Mouse (Mus musculus) heart, postnatal 14 days (tissue): Measurements from ENCODE around the gene Agbl1. TPM values are rescaled to one million over a fixed set of nuclear protein-coding genes. Genes with fewer than 3 reads are reported as not detected.

Source experiments
- DNase-seq, 2 experiments: peaks; one replicate each; pipeline ENCODE4 v3.0.0; 2021 to 2022
- intact Hi-C: fragments of 180-260 bp; cut with DNase I; formaldehyde crosslinking; loops from one replicate; pipeline ENCODE4 v1.15.1; 2025
- total RNA-seq, 2 experiments: library from RNA; stranded (reverse); gene quantifications; 2 replicates each; pipeline ENCODE4 v1.2.3; 2021

Gene Agbl1
- total RNA-seq, 2 experiments from 2014 or later: 0.26 to 0.49 TPM

GRCm38 (mm10) chr7:76381986-76382385 is 152.3 kb downstream of the Agbl1 start:
- intact Hi-C loops: no loop called here
- no peak for DNase-seq

- no peak for DNase-seq
- intact Hi-C loops: no loop called here
These were observed 159.6 kb downstream of the Agbl1 start for GRCm38 (mm10) chr7:76389240-76389639.

- DNase-seq: no peak
- intact Hi-C loops: no loop called here
These were observed 162.7 kb downstream of the Agbl1 start for GRCm38 (mm10) chr7:76392296-76392940.

DNA sequence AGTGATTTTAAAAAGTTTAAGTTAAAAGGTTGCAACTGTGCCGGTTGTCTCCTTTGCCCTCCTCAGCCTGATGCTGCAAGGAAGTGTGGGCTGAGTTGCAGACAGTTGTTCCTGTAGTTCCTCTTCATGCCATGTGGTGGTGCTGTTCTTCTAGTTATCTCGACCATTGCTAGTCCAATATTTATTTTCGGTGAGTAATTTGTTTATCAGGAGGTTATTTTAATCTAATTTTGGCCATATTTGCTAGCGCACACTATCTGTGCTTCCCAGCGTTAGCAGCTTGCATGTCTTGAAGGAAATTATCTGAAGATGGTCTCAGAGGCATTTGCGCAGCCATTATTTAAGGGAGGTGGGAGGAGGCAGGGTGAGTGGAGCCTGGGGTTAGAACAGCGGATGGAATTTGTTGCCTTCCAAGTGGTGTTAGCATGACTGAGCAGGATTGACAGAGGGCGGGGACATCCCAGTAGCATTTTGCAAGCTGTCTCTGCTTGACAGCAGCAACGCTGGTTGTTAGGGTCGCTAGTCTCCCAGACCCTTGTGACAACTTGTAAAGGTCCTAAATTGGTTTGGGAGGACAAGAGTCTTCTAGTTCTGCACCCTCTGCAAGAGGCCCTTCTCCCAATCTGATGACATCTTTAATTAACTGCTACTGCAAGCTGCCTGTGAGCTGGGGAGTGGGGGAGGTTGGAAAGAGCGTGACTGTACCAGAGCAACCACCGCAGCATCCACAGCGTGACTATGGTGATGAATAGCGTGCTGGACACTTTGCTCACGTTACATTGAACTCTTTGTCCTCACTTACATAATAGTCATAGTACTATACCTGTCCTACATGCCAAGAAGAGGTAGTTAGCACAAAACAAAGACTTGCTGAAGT is 163.5 kb downstream of the Agbl1 start:
- peak; percentile 47 to 74 for DNase-seq

DNA sequence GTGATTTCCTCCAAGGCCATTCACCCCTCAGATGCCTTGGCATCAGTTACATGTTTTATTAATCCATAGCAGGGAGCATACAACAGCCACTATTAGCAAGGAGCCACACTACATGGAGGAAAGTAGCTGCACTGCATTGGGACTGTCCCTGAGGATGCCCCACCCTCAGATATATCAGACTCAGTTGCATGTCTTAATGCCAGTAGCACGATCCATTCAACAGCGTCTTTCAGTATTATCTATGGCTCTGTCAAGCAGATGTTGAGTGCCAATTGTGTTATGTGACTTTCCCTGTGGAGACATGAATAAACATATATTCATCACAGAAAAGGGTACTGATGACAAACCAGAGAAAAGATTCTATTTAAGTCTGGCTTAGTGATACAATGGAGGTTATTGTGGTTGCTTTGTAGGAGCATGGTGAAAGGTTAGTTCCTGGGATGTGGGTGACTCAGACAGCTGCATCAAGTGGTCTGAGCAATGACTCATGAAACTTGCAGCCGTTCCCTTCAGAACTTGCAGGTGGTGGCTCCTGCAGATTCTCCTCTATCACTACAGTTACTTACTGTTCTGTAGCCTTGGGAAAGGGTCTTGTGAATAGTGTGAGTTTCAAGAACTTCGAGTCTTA is 178.4 kb downstream of the Agbl1 start:
- DNase-seq: no peak
- intact Hi-C loops: no loop called here

More for the DNA sequence above, 163.5 kb downstream of the Agbl1 start:
- intact Hi-C loops: loop anchor here (1.0 kb wide), 1 partner anchor 548 kb away; no protein-coding TSS in a partner anchor

DNA sequence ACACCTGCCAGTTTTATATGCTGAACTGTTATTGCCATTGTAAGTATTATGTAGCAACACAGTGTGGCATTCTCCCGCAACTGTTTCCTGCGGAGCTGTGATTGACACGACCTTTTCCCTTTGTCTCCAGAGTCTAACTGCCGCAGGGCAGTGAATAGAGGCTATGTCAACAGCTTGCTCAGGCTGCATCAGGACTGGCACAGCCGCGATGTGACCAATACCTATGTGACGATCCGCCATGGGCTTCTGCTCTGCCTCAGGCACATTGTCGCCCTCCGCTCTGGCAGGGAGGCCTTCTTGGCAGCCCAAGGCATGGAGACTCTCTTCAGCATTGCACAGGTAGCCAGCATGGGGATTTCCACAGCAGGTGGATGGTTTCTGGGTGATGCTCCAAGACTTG is 179.3 kb downstream of the Agbl1 start:
- intact Hi-C loops: no loop called here
- no peak for DNase-seq

GRCm38 (mm10) chr7:76410403-76411180 is 180.9 kb downstream of the Agbl1 start:
- DNase-seq: peak in 1 of 2 experiments; percentile 6
- intact Hi-C loops: no loop called here

GRCm38 (mm10) chr7:76411933-76412587 is 182.4 kb downstream of the Agbl1 start:
- intact Hi-C loops: no loop called here
- DNase-seq: no peak

DNA sequence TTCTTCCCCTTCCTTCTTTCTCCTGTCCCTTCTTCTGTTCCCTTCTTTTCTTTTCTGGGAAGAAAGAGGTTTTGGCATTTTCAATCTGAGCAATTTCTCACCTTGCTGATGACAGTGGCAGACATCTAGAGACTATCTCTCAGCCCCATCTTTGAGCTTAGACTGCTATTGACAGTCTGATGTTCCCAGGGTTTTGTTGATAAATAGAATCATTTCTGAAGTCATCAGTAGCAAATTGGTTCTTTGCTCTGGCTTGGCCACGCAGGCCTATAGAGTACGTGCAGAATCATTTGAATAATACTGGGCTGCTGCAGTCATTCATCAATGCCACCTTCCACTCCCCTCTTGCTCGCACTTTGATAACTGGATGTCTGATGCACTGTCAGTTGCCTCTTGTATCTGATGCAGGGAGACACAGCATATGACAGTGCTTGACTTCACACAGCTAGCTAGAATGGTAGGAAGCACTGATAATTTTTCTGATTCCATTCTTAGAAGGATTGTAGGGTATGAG is 186.5 kb downstream of the Agbl1 start:
- no peak for DNase-seq
- intact Hi-C loops: no loop called here

DNA sequence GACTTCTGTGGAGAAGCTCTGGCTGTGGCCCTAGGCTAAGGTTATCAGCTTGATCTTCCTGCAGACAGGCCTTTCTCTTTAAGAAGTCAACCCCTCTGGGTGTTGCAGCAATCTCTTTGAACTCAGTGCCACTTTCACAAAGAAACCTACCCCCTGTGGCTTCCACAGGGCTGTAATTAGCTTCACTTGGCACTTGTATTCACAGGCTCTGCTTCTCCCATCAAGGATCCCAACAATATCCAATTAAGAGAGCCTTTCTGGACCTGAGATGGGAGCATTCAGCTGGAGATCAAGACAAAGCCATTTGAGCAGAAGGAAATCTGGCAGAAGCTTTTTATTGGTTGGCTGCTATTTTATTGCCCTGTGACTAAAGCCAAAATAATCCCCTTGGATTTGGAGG is 208.9 kb downstream of the Agbl1 start:
- no peak for DNase-seq
- intact Hi-C loops: no loop called here

DNA sequence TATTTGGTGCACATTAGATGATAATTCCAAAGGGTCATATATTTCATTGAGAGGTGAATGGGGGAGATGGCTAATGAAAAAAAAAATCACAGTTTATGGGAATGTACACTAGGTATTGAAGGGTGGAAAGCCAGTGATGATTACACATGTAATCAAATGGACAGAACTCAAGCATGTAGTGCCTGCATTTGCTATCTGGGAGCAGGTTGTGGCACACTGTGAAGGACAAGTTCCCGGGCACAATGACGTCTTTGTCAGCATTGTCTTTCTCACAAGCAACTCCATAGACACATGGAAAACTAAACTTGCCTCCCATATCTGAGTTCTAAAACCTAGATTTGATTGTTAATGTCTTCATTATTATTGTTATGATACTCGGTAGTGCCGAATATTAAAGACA is 209.3 kb downstream of the Agbl1 start:
- DNase-seq: no peak
- intact Hi-C loops: no loop called here

DNA sequence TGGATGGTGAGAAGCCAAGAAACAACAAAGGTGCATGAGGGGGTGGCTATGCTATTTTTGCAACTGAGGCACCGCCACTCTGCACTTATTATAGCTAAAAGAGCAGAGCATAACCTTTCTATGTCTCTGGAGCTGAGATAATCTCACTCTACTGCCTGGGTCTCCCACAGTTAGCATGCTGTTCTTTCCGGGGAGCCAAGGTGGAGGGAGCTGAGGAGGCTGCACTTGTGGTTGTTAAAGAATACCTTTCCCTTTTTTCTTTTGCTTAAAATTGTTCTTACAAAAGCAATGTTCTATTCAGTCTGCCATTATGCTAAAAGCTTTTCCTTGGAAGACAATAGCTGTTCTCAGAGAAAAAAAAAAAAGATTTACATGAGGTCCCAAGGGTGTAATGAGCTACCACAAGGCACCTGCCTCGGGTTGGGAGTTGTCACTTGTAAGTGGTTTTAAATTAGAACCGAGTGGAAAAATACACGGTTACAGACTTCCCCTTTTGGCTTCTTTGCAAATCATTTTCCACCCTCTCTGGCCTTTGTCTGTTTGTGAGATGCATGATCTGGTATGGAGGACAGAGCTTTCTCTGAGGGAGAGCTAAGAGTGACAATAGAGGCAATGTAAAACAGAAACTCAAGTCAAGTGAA is 232.8 kb downstream of the Agbl1 start:
- DNase-seq: no peak
- intact Hi-C loops: no loop called here

- no peak for DNase-seq
- intact Hi-C loops: no loop called here
These were observed 236.7 kb downstream of the Agbl1 start for GRCm38 (mm10) chr7:76466427-76466826.

- intact Hi-C loops: no loop called here
- DNase-seq: no peak
These were observed 244.5 kb downstream of the Agbl1 start for GRCm38 (mm10) chr7:76474233-76474632.

- DNase-seq: no peak
- intact Hi-C loops: no loop called here
These were observed 255.9 kb downstream of the Agbl1 start for GRCm38 (mm10) chr7:76485546-76485945.

DNA sequence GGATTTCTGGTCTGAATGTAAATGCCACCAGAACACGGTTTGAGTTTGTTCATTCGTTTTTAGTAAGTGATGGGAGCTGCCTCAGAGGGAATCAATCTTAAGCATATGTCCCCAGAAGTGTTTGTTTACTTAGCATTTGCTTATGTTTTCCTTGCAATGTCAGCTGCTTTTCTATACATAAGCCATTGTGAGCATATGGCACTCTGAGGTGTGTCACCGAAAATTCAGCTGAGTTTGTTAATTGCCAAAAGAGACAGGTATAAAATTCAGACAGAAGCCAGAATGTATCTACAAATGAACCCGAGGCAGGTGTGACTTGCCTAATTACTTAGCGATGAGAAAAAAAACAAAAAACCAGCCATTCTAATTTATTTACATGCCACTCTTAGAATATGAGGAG is 257.8 kb downstream of the Agbl1 start:
- intact Hi-C loops: no loop called here

DNA sequence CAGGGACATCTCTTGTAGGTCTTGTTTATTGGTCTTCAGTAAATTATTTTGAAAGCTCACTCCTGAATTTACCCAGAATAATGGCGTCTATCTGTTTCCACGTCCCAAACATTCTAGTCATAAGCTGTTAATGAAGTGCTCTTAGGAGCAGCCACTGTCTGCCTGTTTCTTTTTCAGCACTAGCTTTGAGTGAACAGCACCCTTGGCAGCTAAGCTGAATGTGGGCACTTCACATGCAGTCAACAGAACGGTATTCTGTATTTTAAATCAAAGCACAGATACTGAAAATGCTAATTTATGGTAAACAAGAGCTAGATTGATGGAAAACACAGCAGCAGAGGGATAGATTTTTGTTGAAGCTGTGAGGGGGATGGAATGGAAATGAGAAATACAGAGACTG is 294.6 kb downstream of the Agbl1 start:
- intact Hi-C loops: no loop called here
- DNase-seq: peak in 1 of 2 experiments; percentile 5

More for the DNA sequence above, 257.8 kb downstream of the Agbl1 start:
- DNase-seq: no peak

- intact Hi-C loops: no loop called here
- DNase-seq: no peak
These were observed 316.8 kb downstream of the Agbl1 start for GRCm38 (mm10) chr7:76546456-76546855.

DNA sequence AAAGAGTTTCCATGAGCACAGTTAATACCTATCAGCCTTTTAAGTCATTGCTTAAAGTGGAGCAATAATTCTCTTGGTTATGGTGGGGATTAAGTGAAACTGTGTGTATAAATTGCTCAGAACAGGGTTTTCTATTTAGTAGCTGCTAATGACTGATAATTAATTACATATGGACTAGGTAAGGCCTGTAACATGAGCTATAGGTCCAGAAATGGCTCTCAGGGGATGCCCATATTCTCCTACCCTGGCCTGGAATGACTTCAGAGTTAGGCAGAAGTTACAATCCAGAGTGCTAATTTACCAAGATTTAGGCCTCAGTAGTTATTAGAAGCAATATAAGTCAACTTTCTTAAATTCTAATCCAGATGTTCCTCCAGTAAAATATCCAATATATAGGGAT is 317.6 kb downstream of the Agbl1 start:
- intact Hi-C loops: no loop called here

More for the DNA sequence above, 317.6 kb downstream of the Agbl1 start:
- no peak for DNase-seq
